Mouse (Mus musculus) C2C12 (cell line): ENCODE measurements around the gene Trim67. TPM values are rescaled to one million over a fixed set of nuclear protein-coding genes. Genes with fewer than 3 reads are reported as not detected.
"Not testable (repeated sequence)": the region's sequence is repeated elsewhere in the genome, so short reads cannot be mapped to it uniquely, and the experiment has no call there.

ENCODE experiments used
- H3K27me3 ChIP-seq: one replicate; pipeline ENCODE4 v1.6.1; 2011; ENCODE audit not compliant: control insufficient read depth, insufficient read depth, insufficient read length
- H3K36me3 ChIP-seq: one replicate; pipeline ENCODE4 v1.6.1; 2011; ENCODE audit not compliant: control insufficient read depth, insufficient read depth
- H3K4me3 ChIP-seq: one replicate; pipeline ENCODE4 v1.5.1; 2011; ENCODE audit warnings: mild to moderate bottlenecking, control low read depth; ENCODE audit not compliant: poor library complexity, insufficient read depth, severe bottlenecking
- H3K79me2 ChIP-seq: one replicate; pipeline ENCODE4 v1.6.1; 2011; ENCODE audit not compliant: control insufficient read depth, insufficient read depth
- H3K79me3 ChIP-seq: one replicate; pipeline ENCODE4 v1.6.1; 2011; ENCODE audit warnings: low read depth, control low read depth
- H3ac ChIP-seq: one replicate; pipeline ENCODE3; 2011; ENCODE audit warnings: low read depth; ENCODE audit not compliant: control insufficient read depth, insufficient read length
- CEBPB ChIP-seq: IDR thresholded peaks from one replicate; pipeline ENCODE4 v1.6.1; 2011; ENCODE audit warnings: low read depth, mild to moderate bottlenecking, control low read depth, moderate library complexity
- CTCF ChIP-seq: IDR thresholded peaks from one replicate; pipeline ENCODE4 v1.5.1; 2011; ENCODE audit not compliant: control insufficient read depth, insufficient read depth, insufficient read length
- FOSL1 ChIP-seq: IDR thresholded peaks from one replicate; pipeline ENCODE4 v1.8.0; 2011; ENCODE audit warnings: mild to moderate bottlenecking, low read length; ENCODE audit not compliant: poor library complexity, insufficient read depth, severe bottlenecking
- MAX ChIP-seq: IDR thresholded peaks from one replicate; pipeline ENCODE4 v1.6.1; 2011; ENCODE audit warnings: mild to moderate bottlenecking, control low read depth
- MYOD1 ChIP-seq: IDR thresholded peaks from one replicate; pipeline ENCODE4 v1.6.1; 2011; ENCODE audit warnings: low read depth; ENCODE audit not compliant: control insufficient read depth, insufficient read length
- MYOG ChIP-seq: IDR thresholded peaks from one replicate; pipeline ENCODE4 v1.6.1; 2011; ENCODE audit not compliant: control insufficient read depth, insufficient read length; ENCODE audit errors: extremely low read depth
- USF1 ChIP-seq: IDR thresholded peaks from one replicate; pipeline ENCODE4 v1.6.1; 2011; ENCODE audit warnings: low read depth, mild to moderate bottlenecking, control low read depth, moderate library complexity
- polyA plus RNA-seq: library from polyadenylated mRNA; unstranded; fragments of >200 nt; fragmentation: generic; extraction: Trizol; gene quantifications from one replicate; pipeline ENCODE4 v1.2.1, GENCODE M21; 2012; ENCODE audit warnings: missing spikeins

The Trim67 gene
- polyA plus RNA-seq, 1 experiment: not detected

DNA sequence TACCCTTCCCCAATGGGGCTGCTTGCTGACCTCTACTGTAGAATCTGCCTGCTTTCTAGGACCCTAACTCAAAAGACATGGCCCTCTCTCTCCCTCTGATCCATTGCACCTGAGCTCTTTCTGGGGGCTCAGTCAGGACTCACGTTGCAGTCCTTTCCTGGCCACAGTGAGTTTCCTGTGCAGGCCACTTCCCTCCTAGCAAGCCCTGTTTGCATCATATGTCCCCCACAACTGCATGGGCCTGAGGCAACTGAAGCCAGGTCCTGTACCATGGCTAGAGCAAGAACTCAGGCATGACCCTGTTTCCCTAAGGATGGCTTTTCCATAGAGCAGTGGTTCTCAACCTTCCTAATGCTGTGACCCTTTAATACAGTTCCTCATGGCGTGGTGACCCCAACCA, 45.1 kb downstream of the Trim67 start:
- H3K4me3 ChIP-seq: no peak overlapping the region
- no peak overlapping the region for H3ac ChIP-seq
- no peaks in the 10 kb centered on the region for H3K79me3 ChIP-seq
- H3K79me2 ChIP-seq: no peaks in the 10 kb centered on the region
- peaks cover 40% of the 10 kb centered on the region for H3K36me3 ChIP-seq
- TF ChIP-seq CEBPB: no peak
- no peak for TF ChIP-seq MAX
- TF ChIP-seq CTCF: no peak
- no peak for TF ChIP-seq MYOD1
- no peak for TF ChIP-seq FOSL1
- no peak for TF ChIP-seq USF1
- TF ChIP-seq MYOG: no peak
- no peaks in the 10 kb centered on the region for H3K27me3 ChIP-seq

- peaks cover 11% of the 10 kb centered on the region for H3K79me2 ChIP-seq
- H3K79me3 ChIP-seq: no peaks in the 10 kb centered on the region
- TF ChIP-seq CTCF (no peak), USF1 (no peak), FOSL1 (no peak), CEBPB (no peak), MYOG (no peak), MAX (no peak), MYOD1 (no peak)
- peaks cover 43% of the 10 kb centered on the region for H3K36me3 ChIP-seq
- no peaks in the 10 kb centered on the region for H3K27me3 ChIP-seq
- no peak overlapping the region for H3K4me3 ChIP-seq
- H3ac ChIP-seq: no peak overlapping the region
Observed at GRCm38 (mm10) chr8:124839371-124839770, 46.5 kb downstream of the Trim67 start.

- no peak for TF ChIP-seq USF1
- TF ChIP-seq MYOG: no peak
- no peak for TF ChIP-seq CTCF
- no peak for TF ChIP-seq CEBPB
- no peak for TF ChIP-seq MAX
- TF ChIP-seq MYOD1: no peak
- no peak for TF ChIP-seq FOSL1
Observed at GRCm38 (mm10) chr8:124840900-124841299, 48.0 kb downstream of the Trim67 start.

GRCm38 (mm10) chr8:124841775-124842174, 48.9 kb downstream of the Trim67 start:
- H3ac ChIP-seq: no peak overlapping the region
- H3K36me3 ChIP-seq: peaks cover 52% of the 10 kb centered on the region
- H3K79me3 ChIP-seq: peaks cover 4% of the 10 kb centered on the region
- peaks cover 25% of the 10 kb centered on the region for H3K79me2 ChIP-seq
- no peak for TF ChIP-seq MYOG
- TF ChIP-seq MAX: no peak
- no peak for TF ChIP-seq MYOD1
- no peak for TF ChIP-seq CTCF
- TF ChIP-seq CEBPB: no peak
- no peak for TF ChIP-seq USF1
- TF ChIP-seq FOSL1: no peak
- H3K27me3 ChIP-seq: no peaks in the 10 kb centered on the region
- no peak overlapping the region for H3K4me3 ChIP-seq

More at GRCm38 (mm10) chr8:124840900-124841299, 48.0 kb downstream of the Trim67 start:
- H3K79me2 ChIP-seq: peaks cover 25% of the 10 kb centered on the region
- no peak overlapping the region for H3K4me3 ChIP-seq
- no peak overlapping the region for H3ac ChIP-seq
- no peaks in the 10 kb centered on the region for H3K27me3 ChIP-seq
- peaks cover 4% of the 10 kb centered on the region for H3K79me3 ChIP-seq
- peaks cover 52% of the 10 kb centered on the region for H3K36me3 ChIP-seq

DNA sequence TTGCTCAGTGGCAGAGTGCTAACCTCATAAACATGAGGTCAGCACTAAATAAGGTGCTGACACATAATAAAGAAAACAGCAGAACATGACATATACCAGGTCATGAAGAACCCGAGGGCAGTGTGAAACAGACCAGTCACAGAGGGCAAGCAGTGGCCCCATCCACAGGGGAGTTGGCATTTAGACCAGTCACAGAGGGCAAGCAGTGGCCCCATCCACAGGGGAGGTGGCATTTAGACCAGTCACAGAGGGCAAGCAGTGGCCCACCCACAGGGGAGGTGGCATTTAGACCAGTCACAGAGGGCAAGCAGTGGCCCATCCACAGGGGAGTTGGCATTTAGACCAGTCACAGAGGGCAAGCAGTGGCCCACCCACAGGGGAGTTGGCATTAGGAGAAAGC, 50.0 kb downstream of the Trim67 start:
- Histone ChIP-seq H3K36me3 (peaks cover 52% of the 10 kb centered on the region), H3K79me2 (peaks cover 25% of the 10 kb centered on the region)
- H3K4me3 ChIP-seq, H3ac ChIP-seq, H3K79me3 ChIP-seq, H3K27me3 ChIP-seq: not testable (repeated sequence)

DNA sequence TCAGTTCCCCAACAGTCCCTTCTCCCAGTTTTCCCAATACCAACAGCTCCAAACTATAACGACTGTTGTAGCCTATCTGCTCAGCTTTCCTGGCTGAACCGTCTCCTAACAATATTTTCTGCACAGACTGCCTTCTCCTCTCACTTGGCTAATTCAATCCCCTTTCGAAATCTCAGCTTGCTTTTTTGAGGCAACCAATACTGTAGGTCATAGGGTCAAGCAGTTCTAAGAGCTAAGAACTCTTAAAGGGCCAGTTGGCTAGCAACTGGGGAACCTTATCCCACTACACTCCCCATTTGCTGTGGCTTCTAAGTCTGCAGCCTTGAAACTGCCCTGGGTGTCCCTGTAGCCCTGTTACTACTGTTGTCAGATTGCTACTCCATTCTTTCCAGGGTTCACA, 52.2 kb downstream of the Trim67 start:
- no peak for TF ChIP-seq USF1
- no peak for TF ChIP-seq MYOG
- TF ChIP-seq FOSL1: no peak
- TF ChIP-seq MAX: no peak
- TF ChIP-seq MYOD1: no peak
- TF ChIP-seq CTCF: no peak
- no peak for TF ChIP-seq CEBPB
- no peak overlapping the region for H3K4me3 ChIP-seq
- H3ac ChIP-seq: no peak overlapping the region
- no peaks in the 10 kb centered on the region for H3K27me3 ChIP-seq
- H3K36me3 ChIP-seq: peaks cover 32% of the 10 kb centered on the region
- H3K79me3 ChIP-seq: peaks cover 4% of the 10 kb centered on the region
- peaks cover 25% of the 10 kb centered on the region for H3K79me2 ChIP-seq
